Mouse (Mus musculus) heart, embryonic 10.5 days (tissue): ENCODE results near the gene Fcrl6. TPM values are rescaled to one million over a fixed set of nuclear protein-coding genes. Genes with fewer than 3 reads are reported as not detected.
A peak's percentile ranks its signal among the peaks of the same experiment; 100 is the strongest.

Experiments used
- DNase-seq: peaks from one replicate; pipeline ENCODE4 v3.0.0-alpha.2; 2017; ENCODE audit warnings: low spot score
- H3K27ac ChIP-seq: fragments of 300-500 bp; sonication (generic); 2 replicates; pipeline ENCODE4 v1.5.1; 2016; ENCODE audit warnings: mild to moderate bottlenecking
- H3K27me3 ChIP-seq: fragments of 300-500 bp; sonication (generic); 2 replicates; pipeline ENCODE4 v1.6.1; 2016; ENCODE audit warnings: mild to moderate bottlenecking; ENCODE audit not compliant: poor library complexity, insufficient read depth, severe bottlenecking
- H3K36me3 ChIP-seq: fragments of 300-500 bp; sonication (generic); 2 replicates; pipeline ENCODE4 v1.6.1; 2016; ENCODE audit warnings: mild to moderate bottlenecking, moderate library complexity
- H3K4me1 ChIP-seq: fragments of 300-500 bp; sonication (generic); 2 replicates; pipeline ENCODE4 v1.6.1; 2016; ENCODE audit warnings: mild to moderate bottlenecking
- H3K4me3 ChIP-seq: fragments of 300-500 bp; sonication (generic); 2 replicates; pipeline ENCODE4 v1.5.1; 2016; ENCODE audit warnings: mild to moderate bottlenecking, moderate library complexity
- H3K9me3 ChIP-seq: fragments of 300-500 bp; sonication (generic); 2 replicates; pipeline ENCODE4 v1.6.1; 2016; ENCODE audit warnings: mild to moderate bottlenecking, moderate library complexity
- WGBS: fragments of 180-500 bp; shearing (Covaris S2); methylation state at CpG from one replicate; pipeline ENCODE4 v1.1.7; 2016; 5-methylcytosine and 5-hydroxymethylcytosine counted together
- polyA plus RNA-seq: library from polyadenylated mRNA; unstranded; fragments of >200 nt; fragmentation: Nextera tagmentation; extraction: Ambion mirVana; gene quantifications from 2 replicates; pipeline ENCODE4 v1.2.1, GENCODE M21; 2016

The Fcrl6 gene
- polyA plus RNA-seq, 1 experiment from 2014 or later: not detected

DNA sequence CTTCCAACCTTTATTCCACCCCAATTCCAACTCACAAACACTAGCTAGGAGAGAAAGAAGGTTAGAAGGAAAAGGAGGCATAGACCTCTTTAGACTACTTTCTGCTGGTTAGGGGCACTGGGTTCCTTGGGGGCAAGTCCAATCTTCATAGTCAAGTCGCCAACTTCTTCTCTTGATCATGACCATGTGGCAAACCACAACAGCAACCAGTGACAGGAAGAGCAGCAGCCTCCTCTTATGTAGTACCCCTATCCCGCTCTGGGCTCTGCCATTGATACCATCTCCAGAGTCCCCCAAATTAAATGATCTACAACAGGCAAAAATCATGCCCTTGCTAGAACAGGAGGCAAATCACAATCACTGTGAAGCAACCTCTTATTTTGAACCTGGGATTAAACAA, 8.4 kb downstream of the Fcrl6 start:
- WGBS: 73% methylated on average over 2 of the region's 2 CpGs
- Histone ChIP-seq H3K27ac (no peak overlapping the region), H3K27me3 (peaks cover 7% of the 10 kb centered on the region; the same call in 1 of the 2 replicates), H3K4me1 (0 out of 2 replicates have a peak, but pooled peaks cover 3% of the 10 kb centered on the region), H3K36me3 (no peaks in the 10 kb centered on the region), H3K4me3 (no peak overlapping the region), H3K9me3 (no peaks in the 10 kb centered on the region)
- DNase-seq: no peak

DNA sequence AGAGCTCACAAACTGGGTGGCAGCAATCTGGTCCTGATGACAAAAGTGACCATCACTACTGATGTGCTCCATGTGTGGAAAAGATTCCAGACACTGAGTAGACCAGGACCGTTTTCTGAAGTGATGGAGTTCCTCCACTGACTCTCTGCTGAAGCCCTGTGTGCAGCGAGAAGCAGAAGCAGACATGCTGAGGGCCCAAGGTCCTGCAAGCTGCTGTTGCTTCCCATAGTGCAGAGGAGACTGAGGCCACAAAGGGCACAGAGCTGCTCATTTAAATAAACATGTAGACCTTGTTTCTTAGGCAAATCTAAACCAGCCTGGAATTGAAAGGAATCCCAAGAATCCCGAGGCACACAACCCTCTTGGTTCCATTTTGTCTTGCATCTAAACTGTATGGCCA, 9.0 kb downstream of the Fcrl6 start:
- WGBS: 71% methylated on average over 3 of the region's 3 CpGs

DNA sequence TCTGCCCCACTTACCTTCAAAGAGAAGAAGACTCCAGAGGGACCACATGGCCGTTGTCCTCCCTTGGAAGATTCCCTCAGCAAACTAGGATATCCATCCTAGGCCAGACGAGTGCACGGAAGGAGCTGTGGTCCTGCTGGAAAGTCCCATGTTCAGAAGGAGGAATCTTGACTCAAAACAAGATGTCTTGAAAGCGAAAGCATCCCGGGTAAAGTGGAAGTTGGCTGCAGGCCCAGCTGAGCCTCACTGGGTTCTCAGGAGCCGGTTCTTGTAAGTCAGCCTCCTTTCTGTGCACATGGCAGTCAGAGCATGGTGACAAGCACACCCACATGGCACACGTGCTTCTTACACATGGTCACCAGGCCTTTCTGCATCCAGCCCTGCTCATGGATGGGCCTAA, 12.0 kb downstream of the Fcrl6 start, which contains the start of gene Slamf8:
TSS of gene Slamf8 (minus strand) at position 184 of the 400 bp plus-strand sequence.
- WGBS: 77% methylated on average over 7 of the region's 7 CpGs
- no peak for DNase-seq
- no peak within 1 kb of the TSS for H3K27ac ChIP-seq
- no peaks in the 10 kb centered on the region for H3K9me3 ChIP-seq
- H3K36me3 ChIP-seq: no peaks in the 10 kb centered on the region
- peaks cover 31% of the 10 kb centered on the region for H3K27me3 ChIP-seq
- H3K4me1 ChIP-seq: peaks cover 18% of the 10 kb centered on the region; the same call in 1 of the 2 replicates
- H3K4me3 ChIP-seq: no peak within 1 kb of the TSS

More for the DNA sequence above, 9.0 kb downstream of the Fcrl6 start:
- DNase-seq: peak; percentile 61
- Histone ChIP-seq H3K27me3 (peaks cover 7% of the 10 kb centered on the region; the same call in 1 of the 2 replicates), H3K4me1 (0 out of 2 replicates have a peak, but pooled peaks cover 3% of the 10 kb centered on the region), H3K4me3 (no peak overlapping the region), H3K9me3 (no peaks in the 10 kb centered on the region), H3K36me3 (no peaks in the 10 kb centered on the region), H3K27ac (no peak overlapping the region)

DNA sequence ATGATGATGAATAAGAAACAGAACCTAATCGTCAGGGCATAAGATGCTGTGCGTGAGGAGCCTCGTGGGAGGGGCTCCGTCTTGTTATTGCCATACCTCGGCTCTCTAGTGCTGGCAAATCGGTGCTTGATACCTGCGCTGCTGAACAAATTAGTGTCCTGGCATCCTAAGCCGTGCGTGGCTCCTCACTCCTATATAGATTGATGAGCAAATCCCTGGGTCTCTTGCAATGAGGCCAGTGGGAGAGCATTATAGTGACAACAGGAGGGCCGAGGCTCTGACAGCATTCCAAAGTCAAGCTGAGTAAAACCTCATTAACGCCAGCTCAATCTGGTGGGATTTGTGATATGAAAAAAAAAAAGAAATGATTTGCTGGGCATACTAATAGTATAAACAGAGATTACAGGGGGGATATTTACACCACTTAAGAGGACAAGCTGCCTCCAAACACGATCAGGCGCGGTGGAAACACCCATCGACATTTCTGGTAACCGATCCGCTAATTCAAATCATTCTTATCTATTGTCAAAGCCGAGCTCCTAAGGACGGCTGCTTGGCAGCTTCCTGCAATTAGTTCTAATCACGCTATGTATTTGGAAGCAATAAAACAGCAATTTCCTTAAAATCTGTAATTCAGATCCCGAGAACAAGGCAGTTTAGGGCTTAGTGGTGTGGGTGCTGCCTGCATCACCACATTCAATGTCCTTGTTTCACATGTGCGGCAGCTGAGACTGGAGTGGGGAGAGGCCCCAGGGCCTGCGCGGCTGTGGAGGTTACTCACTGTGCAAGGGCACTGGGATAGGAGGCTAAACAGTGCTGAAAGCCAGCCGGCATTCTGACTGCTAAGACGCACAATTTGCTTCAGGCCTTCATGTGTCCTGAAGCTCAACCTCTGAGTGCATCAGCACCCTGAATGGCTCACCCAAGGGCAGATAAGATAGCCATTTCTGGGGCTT, 16.5 kb downstream of the Fcrl6 start:
- no peaks in the 10 kb centered on the region for H3K36me3 ChIP-seq
- no peaks in the 10 kb centered on the region for H3K9me3 ChIP-seq
- peaks cover 56% of the 10 kb centered on the region for H3K27me3 ChIP-seq
- DNase-seq: no peak
- WGBS: 20% methylated on average over 26 of the region's 26 CpGs
- no peak overlapping the region for H3K27ac ChIP-seq
- 0 out of 2 replicates have a peak overlapping the region, but pooled peaks have one; percentile 18 for H3K4me3 ChIP-seq
- H3K4me1 ChIP-seq: peaks cover 15% of the 10 kb centered on the region; the same call in 1 of the 2 replicates

DNA sequence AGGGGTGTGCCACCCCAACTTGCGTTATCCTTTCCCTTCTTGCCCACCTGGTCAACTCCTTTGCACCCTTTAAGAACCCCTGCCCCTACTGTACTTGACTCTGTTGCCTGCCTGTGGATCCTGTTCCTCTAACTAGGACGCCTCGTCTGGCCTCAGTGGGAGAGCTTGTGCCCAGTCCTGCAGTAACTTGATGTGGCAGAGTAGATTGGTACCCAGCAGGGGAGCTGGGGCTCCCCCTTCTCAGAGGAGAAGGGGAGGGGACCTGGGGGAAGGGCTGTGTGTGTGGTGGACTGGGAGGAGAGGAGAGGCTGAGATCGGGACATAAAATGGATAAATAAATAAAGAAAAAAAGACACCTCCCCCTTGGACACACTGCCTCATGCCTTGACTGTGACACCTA, 17.3 kb downstream of the Fcrl6 start:
- 46% methylated on average over 4 of the region's 4 CpGs for WGBS

GRCm38 (mm10) chr1:172584271-172584670, 18.1 kb downstream of the Fcrl6 start:
- no peak for DNase-seq
- Histone ChIP-seq H3K36me3 (no peaks in the 10 kb centered on the region), H3K9me3 (no peaks in the 10 kb centered on the region), H3K27me3 (peaks cover 49% of the 10 kb centered on the region), H3K4me3 (no peak overlapping the region), H3K4me1 (peaks cover 15% of the 10 kb centered on the region; the same call in 1 of the 2 replicates), H3K27ac (no peak overlapping the region)
- WGBS: 82% methylated on average over 6 of the region's 6 CpGs

More for the DNA sequence above, 17.3 kb downstream of the Fcrl6 start:
- no peak overlapping the region for H3K4me3 ChIP-seq
- DNase-seq: no peak
- peaks cover 51% of the 10 kb centered on the region for H3K27me3 ChIP-seq
- no peaks in the 10 kb centered on the region for H3K36me3 ChIP-seq
- peaks cover 15% of the 10 kb centered on the region; the same call in 1 of the 2 replicates for H3K4me1 ChIP-seq
- H3K9me3 ChIP-seq: no peaks in the 10 kb centered on the region
- no peak overlapping the region for H3K27ac ChIP-seq

GRCm38 (mm10) chr1:172582436-172582835, 19.9 kb downstream of the Fcrl6 start:
- WGBS: 83% methylated on average over 8 of the region's 8 CpGs
- DNase-seq: peak; percentile 59
- no peak overlapping the region for H3K27ac ChIP-seq
- H3K9me3 ChIP-seq: no peaks in the 10 kb centered on the region
- no peak overlapping the region for H3K4me3 ChIP-seq
- no peaks in the 10 kb centered on the region for H3K36me3 ChIP-seq
- H3K4me1 ChIP-seq: peaks cover 15% of the 10 kb centered on the region; the same call in 1 of the 2 replicates
- peaks cover 42% of the 10 kb centered on the region for H3K27me3 ChIP-seq

DNA sequence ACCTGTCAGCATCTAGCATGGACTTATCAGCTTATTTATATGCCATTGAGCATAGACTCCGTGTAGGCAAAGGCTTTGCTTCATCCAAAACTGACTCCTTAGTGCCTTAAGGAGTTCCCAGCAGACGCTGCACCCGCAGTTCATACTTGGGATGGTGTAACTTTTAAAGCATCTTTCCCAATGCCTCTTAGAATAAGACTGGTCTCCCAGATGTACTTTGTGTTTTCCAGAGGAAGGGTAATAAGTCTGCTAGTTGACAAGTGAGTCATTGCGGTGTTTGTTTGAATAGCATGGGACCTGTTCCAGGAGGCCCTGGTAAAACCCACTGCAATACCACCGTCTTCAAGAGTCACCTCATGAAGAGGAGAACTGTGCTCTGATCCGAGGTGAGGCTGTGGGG, 22.2 kb downstream of the Fcrl6 start:
- H3K4me1 ChIP-seq: no peaks in the 10 kb centered on the region
- WGBS: 72% methylated on average over 6 of the region's 6 CpGs

GRCm38 (mm10) chr1:172567758-172568157, 34.6 kb downstream of the Fcrl6 start:
- 50% methylated on average over 4 of the region's 4 CpGs for WGBS
- DNase-seq: no peak
- Histone ChIP-seq H3K4me3 (no peak overlapping the region), H3K36me3 (no peaks in the 10 kb centered on the region), H3K27ac (no peak overlapping the region), H3K4me1 (peaks cover 16% of the 10 kb centered on the region), H3K27me3 (peaks cover 26% of the 10 kb centered on the region), H3K9me3 (no peaks in the 10 kb centered on the region)

More for the DNA sequence above, 22.2 kb downstream of the Fcrl6 start:
- H3K27me3 ChIP-seq: peaks cover 30% of the 10 kb centered on the region
- H3K36me3 ChIP-seq: no peaks in the 10 kb centered on the region
- H3K9me3 ChIP-seq: no peaks in the 10 kb centered on the region
- no peak overlapping the region for H3K27ac ChIP-seq
- no peak overlapping the region for H3K4me3 ChIP-seq
- DNase-seq: no peak

DNA sequence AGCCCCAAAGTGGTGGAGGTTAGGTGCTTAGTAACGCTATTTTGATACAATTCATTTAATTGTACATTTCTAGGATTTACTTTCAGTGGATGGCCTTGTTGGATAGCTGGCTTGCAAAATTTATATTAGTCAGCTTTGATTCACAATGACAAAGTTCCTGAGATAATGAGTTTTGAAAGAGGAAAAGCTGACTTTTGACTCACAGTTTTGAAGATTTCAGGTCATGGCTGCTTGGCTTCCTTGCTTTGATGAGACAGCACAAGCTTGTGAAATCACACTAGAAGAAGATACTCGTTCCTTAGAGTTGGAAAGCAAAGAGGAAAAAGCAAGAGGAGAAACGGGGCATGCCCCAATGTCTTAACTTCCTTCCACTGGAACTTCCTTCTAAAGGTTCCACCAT, 36.2 kb downstream of the Fcrl6 start:
- H3K27me3 ChIP-seq: peaks cover 42% of the 10 kb centered on the region
- no peak for DNase-seq

DNA sequence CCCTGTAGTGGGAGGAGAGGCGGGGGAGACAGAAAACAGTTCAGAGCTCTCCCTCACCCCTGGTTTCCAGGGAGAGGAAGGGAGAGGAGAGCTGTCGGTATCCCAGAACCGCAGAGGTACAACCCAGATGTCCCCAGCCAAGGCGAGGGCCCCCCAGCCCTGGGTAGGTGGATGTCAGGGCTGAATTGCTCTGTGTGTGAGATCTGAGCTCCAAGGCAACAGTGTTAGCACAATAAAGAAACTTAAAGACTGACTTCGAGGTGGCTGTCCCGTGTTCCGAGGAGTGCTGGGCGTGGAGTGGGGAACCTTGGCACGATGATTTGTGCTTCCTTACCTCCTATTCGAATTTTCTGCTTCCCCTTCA, 38.9 kb downstream of the Fcrl6 start:
- Histone ChIP-seq H3K4me1 (peaks cover 28% of the 10 kb centered on the region), H3K4me3 (peak overlapping the region; percentile 84), H3K36me3 (no peaks in the 10 kb centered on the region), H3K9me3 (no peaks in the 10 kb centered on the region), H3K27ac (peak overlapping the region; percentile 88), H3K27me3 (peaks cover 68% of the 10 kb centered on the region)
- DNase-seq: no peak
- 4% methylated on average over 9 of the region's 10 CpGs for WGBS

More for the DNA sequence above, 36.2 kb downstream of the Fcrl6 start:
- no peak overlapping the region for H3K4me3 ChIP-seq
- H3K27ac ChIP-seq: no peak overlapping the region
- H3K9me3 ChIP-seq: no peaks in the 10 kb centered on the region
- WGBS: 59% methylated on average over 3 of the region's 3 CpGs
- peaks cover 28% of the 10 kb centered on the region for H3K4me1 ChIP-seq
- no peaks in the 10 kb centered on the region for H3K36me3 ChIP-seq

DNA sequence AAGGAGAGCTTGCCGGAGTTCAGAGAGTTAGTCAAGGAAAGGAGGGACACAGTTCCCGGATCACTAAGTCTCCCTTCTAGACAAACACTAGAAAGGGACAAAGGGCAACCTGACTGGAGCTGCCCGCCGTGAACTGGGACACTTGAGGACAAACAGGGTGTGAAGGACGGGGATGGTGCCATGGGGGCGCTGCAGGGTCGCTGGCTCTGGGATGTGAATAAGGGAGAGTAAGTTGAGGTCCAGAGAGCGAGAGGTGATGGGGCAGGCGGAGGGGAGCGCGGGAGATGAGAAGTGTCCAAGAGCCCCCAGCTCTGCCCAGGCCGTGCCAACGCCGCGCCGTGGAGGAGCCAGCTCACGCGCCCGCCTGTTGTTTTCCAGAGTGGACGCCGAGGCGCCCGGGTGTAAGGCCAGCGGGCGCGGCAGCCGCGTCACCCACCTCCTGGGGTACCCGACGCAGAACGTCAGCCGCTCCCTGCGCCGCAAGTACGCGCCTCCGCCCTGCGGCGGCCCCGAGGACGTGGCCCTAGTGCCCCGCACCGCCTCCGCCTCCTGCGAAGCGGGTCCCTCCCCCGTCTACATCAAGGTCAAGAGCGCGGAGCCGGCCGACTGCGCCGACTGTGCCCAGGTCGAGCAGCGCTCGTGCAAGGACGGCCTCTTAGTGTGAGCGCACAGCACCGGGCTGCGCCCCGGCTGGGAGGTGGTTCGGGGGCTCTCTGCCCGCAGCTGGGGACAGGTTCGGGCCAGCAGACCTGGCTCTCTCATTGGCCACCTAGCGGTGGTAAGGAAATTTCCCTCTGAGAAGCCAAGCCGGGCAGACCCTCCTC, 39.5 kb downstream of the Fcrl6 start:
- peak; percentile 88 for DNase-seq
- H3K4me1 ChIP-seq: peaks cover 26% of the 10 kb centered on the region
- no peaks in the 10 kb centered on the region for H3K9me3 ChIP-seq
- H3K36me3 ChIP-seq: no peaks in the 10 kb centered on the region
- under 1% methylated on average over 66 of the region's 66 CpGs for WGBS
- peak overlapping the region; percentile 84 for H3K4me3 ChIP-seq
- peaks cover 73% of the 10 kb centered on the region for H3K27me3 ChIP-seq
- peak overlapping the region; percentile 88 for H3K27ac ChIP-seq
